Mouse (Mus musculus) CH12.LX (cell line): Measurements from ENCODE around the gene Cldn13. TPM values are rescaled to one million over a fixed set of nuclear protein-coding genes. Genes with fewer than 3 reads are reported as not detected.

Experiments
- DNase-seq: peaks from one replicate; pipeline ENCODE4 v3.0.0-alpha.2; 2013; ENCODE audit errors: extremely low read depth
- H3K27ac ChIP-seq: 2 replicates; pipeline ENCODE4 v1.5.1; 2012; ENCODE audit warnings: low read depth, mild to moderate bottlenecking, control low read depth, moderate library complexity; ENCODE audit not compliant: insufficient read depth
- H3K27me3 ChIP-seq: replicated peaks from 2 replicates; pipeline ENCODE3; 2012; ENCODE audit warnings: inconsistent platforms
- H3K36me3 ChIP-seq, 2 experiments: replicated peaks in 1 of 2; 2 replicates each; pipeline versions ENCODE3 to v1.6.1; 2012; ENCODE audit warnings: inconsistent platforms in 1 of 2, low read length in 1 of 2, mild to moderate bottlenecking in 1 of 2, mixed read lengths in 1 of 2, moderate library complexity in 1 of 2; ENCODE audit not compliant: control insufficient read depth in 1 of 2, insufficient read depth in 1 of 2
- H3K4me1 ChIP-seq, 2 experiments: 2 replicates each; pipeline ENCODE4 v1.6.1; 2012; ENCODE audit warnings: inconsistent platforms in 1 of 2, moderate library complexity in 1 of 2; ENCODE audit not compliant: insufficient read depth in 2 of 2, control insufficient read depth in 1 of 2
- H3K4me2 ChIP-seq: 2 replicates; pipeline ENCODE4 v1.6.1; 2012; ENCODE audit warnings: low read depth, mild to moderate bottlenecking, control low read depth; ENCODE audit not compliant: poor library complexity, insufficient read depth, severe bottlenecking
- H3K4me3 ChIP-seq, 3 experiments: fragments of 150-350 bp in 1 of 3; sonication (generic) in 1 of 3; replicated peaks in 1 of 3; 2 replicates each; pipeline versions ENCODE3 to v1.5.1; 2011 to 2012; ENCODE audit warnings: low read depth in 2 of 3, low read length in 2 of 3, mild to moderate bottlenecking in 2 of 3, moderate library complexity in 2 of 3, control low read depth in 1 of 3, improper control_type of control experiment in 1 of 3, inconsistent platforms in 1 of 3, mixed read lengths in 1 of 3; ENCODE audit not compliant: poor library complexity in 1 of 3
- H3K79me2 ChIP-seq: replicated peaks from 2 replicates; pipeline ENCODE4 v1.6.1; 2012; ENCODE audit warnings: mild to moderate bottlenecking, moderate library complexity; ENCODE audit not compliant: control insufficient read depth, poor library complexity, insufficient read depth, severe bottlenecking; ENCODE audit errors: extremely low read depth
- H3K9ac ChIP-seq: 2 replicates; pipeline ENCODE4 v1.6.1; 2012; ENCODE audit warnings: low read depth, mild to moderate bottlenecking, control low read depth, moderate library complexity; ENCODE audit not compliant: insufficient read depth
- H3K9me3 ChIP-seq: replicated peaks from 2 replicates; pipeline ENCODE3; 2012; ENCODE audit warnings: low read length, inconsistent platforms, mixed read lengths
- CHD1 ChIP-seq: IDR thresholded peaks from 2 replicates; pipeline ENCODE4 v1.6.1; 2012; ENCODE audit warnings: low read depth, low read length, improper control_type of control experiment, inconsistent platforms
- CHD2 ChIP-seq: IDR thresholded peaks from 2 replicates; pipeline ENCODE4 v1.6.1; 2011; ENCODE audit warnings: low read length, improper control_type of control experiment
- CTCF ChIP-seq, 2 experiments: IDR thresholded peaks in 1 of 2; conservative IDR thresholded peaks in 1 of 2; 2 replicates each; pipeline ENCODE4 v1.5.1; 2011 to 2012; ENCODE audit warnings: low read depth in 2 of 2, low read length in 2 of 2, improper control_type of control experiment in 1 of 2, inconsistent platforms in 1 of 2, mild to moderate bottlenecking in 1 of 2, moderate library complexity in 1 of 2
- ELF1 ChIP-seq: IDR thresholded peaks from 2 replicates; pipeline ENCODE4 v1.6.1; 2014; ENCODE audit warnings: low read depth, mild to moderate bottlenecking, inconsistent platforms, low read length, improper control_type of control experiment
- EP300 ChIP-seq: IDR thresholded peaks from 2 replicates; pipeline ENCODE4 v1.6.1; 2011; ENCODE audit warnings: low read length, improper control_type of control experiment
- ETS1 ChIP-seq: conservative IDR thresholded peaks from 2 replicates; pipeline ENCODE4 v1.6.1; 2012; ENCODE audit warnings: low read depth, mild to moderate bottlenecking, inconsistent platforms, low read length, improper control_type of control experiment, moderate library complexity
- GABPA ChIP-seq: IDR thresholded peaks from 2 replicates; pipeline ENCODE4 v1.6.1; 2012; ENCODE audit warnings: low read depth, low read length, improper control_type of control experiment, inconsistent platforms; ENCODE audit not compliant: insufficient replicate concordance
- HCFC1 ChIP-seq: IDR thresholded peaks from 2 replicates; pipeline ENCODE4 v1.6.1; 2012; ENCODE audit warnings: low read depth, mild to moderate bottlenecking, inconsistent platforms, low read length, improper control_type of control experiment
- IRF4 ChIP-seq: IDR thresholded peaks from 2 replicates; pipeline ENCODE4 v1.6.1; 2014; ENCODE audit warnings: low read depth, mild to moderate bottlenecking, inconsistent platforms, low read length, improper control_type of control experiment
- JUN ChIP-seq: IDR thresholded peaks from 2 replicates; pipeline ENCODE4 v1.6.1; 2011; ENCODE audit warnings: low read depth, mild to moderate bottlenecking, low read length, improper control_type of control experiment, moderate library complexity; ENCODE audit not compliant: insufficient read depth
- MAFK ChIP-seq: IDR thresholded peaks from 2 replicates; pipeline ENCODE4 v1.6.1; 2011; ENCODE audit warnings: low read length, improper control_type of control experiment; ENCODE audit not compliant: insufficient replicate concordance
- MAX ChIP-seq: IDR thresholded peaks from 2 replicates; pipeline ENCODE4 v1.6.1; 2011; ENCODE audit warnings: low read length, improper control_type of control experiment
- MAZ ChIP-seq: IDR thresholded peaks from 2 replicates; pipeline ENCODE4 v1.6.1; 2012; ENCODE audit warnings: low read depth, mild to moderate bottlenecking, inconsistent platforms, low read length, improper control_type of control experiment, moderate library complexity
- MEF2A ChIP-seq: IDR thresholded peaks from 2 replicates; pipeline ENCODE4 v1.6.1; 2014; ENCODE audit warnings: low read depth, mild to moderate bottlenecking, inconsistent platforms, low read length, improper control_type of control experiment, borderline replicate concordance
- NELFE ChIP-seq: IDR thresholded peaks from 2 replicates; pipeline ENCODE4 v1.6.1; 2011; ENCODE audit warnings: low read depth, low read length, improper control_type of control experiment
- PAX5 ChIP-seq: IDR thresholded peaks from 2 replicates; pipeline ENCODE4 v1.6.1; 2012; ENCODE audit warnings: low read length, inconsistent platforms, mixed read lengths
- POLR2A ChIP-seq: IDR thresholded peaks from 2 replicates; pipeline ENCODE4 v1.6.1; 2011; ENCODE audit warnings: low read depth, mild to moderate bottlenecking, improper control_type of control experiment, low read length
- POLR2AphosphoS2 ChIP-seq: IDR thresholded peaks from 2 replicates; pipeline ENCODE4 v1.6.1; 2011; ENCODE audit warnings: low read depth, low read length, improper control_type of control experiment
- RCOR1 ChIP-seq: conservative IDR thresholded peaks from 2 replicates; pipeline ENCODE4 v1.6.1; 2012; ENCODE audit warnings: low read depth, mild to moderate bottlenecking, inconsistent platforms, low read length, improper control_type of control experiment
- SMC3 ChIP-seq: IDR thresholded peaks from 2 replicates; pipeline ENCODE4 v1.6.1; 2011; ENCODE audit warnings: low read depth, low read length, improper control_type of control experiment
- TBP ChIP-seq: conservative IDR thresholded peaks from 2 replicates; pipeline ENCODE4 v1.6.1; 2011; ENCODE audit warnings: low read depth, low read length, improper control_type of control experiment
- USF1 ChIP-seq: IDR thresholded peaks from 2 replicates; pipeline ENCODE4 v1.6.1; 2014; ENCODE audit warnings: low read depth, mild to moderate bottlenecking, inconsistent platforms, low read length, improper control_type of control experiment
- USF2 ChIP-seq: conservative IDR thresholded peaks from 2 replicates; pipeline ENCODE4 v1.6.1; 2011; ENCODE audit warnings: low read depth, low read length, improper control_type of control experiment
- ZC3H11A ChIP-seq: IDR thresholded peaks from 2 replicates; pipeline ENCODE4 v1.6.1; 2012; ENCODE audit warnings: low read depth, mild to moderate bottlenecking, inconsistent platforms, low read length, improper control_type of control experiment
- ZKSCAN1 ChIP-seq: IDR thresholded peaks from 2 replicates; pipeline ENCODE4 v1.6.1; 2012; ENCODE audit warnings: low read depth, inconsistent platforms, low read length, improper control_type of control experiment, borderline replicate concordance
- ZNF384 ChIP-seq: IDR thresholded peaks from 2 replicates; pipeline ENCODE4 v1.6.1; 2012; ENCODE audit warnings: low read depth, low read length, improper control_type of control experiment, inconsistent platforms
- dilution Hi-C: fragments of 300-500 bp; cut with MboI; formaldehyde crosslinking; loops from 2 replicates; pipeline ENCODE4 v1.14.3; 2020; ENCODE audit warnings: low sequenced_read_pairs; ENCODE audit not compliant: extremely low pct_unique_long_range_greater_than_20kb, extremely low pct_ligation_motif_present
- in situ Hi-C: fragments of 300-500 bp; cut with MboI; formaldehyde crosslinking; loops from 3 replicates; pipeline ENCODE4 v1.14.3; 2019; ENCODE audit warnings: low sequenced_read_pairs, low pct_ligation_motif_present, low pct_unique_long_range_greater_than_20kb, mixed read lengths
- polyA plus RNA-seq: library from polyadenylated mRNA; unstranded; fragments of >175 nt; gene quantifications from 2 replicates; pipeline ENCODE4 v1.2.1, GENCODE M21; 2012; ENCODE audit warnings: low read depth; ENCODE audit not compliant: insufficient read length
- total RNA-seq, 2 experiments: library from RNA; depleted of rRNA; stranded (reverse); fragments of 300-350 nt in 1 of 2; fragments of >200 nt in 1 of 2; gene quantifications; 2 replicates each; pipeline ENCODE4 v1.2.3; 2012 to 2014

Cldn13 gene
- total and polyA plus RNA-seq, 3 experiments: not detected

DNA sequence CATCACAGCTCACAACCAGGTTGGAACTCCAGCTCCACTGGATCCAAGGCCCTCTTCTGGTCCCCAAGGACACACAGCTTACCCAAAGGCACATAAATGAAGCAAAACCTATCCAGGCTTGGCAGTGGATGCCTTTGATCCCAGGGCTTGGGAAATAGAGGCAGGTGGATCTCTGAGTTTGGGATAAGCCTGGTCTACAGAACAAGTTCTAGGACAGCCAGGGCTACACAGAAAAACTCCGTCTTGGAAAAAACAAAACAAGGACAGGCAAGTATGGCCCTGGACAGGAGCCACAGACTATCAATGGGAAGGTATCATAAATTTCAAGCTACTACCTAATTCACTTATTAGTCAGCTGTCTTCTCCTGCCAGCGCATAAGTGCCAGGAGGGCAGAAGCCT lies 46.2 kb upstream of the Cldn13 start:
- no peak for TF ChIP-seq MAFK
- TF ChIP-seq TBP: no peak
- TF ChIP-seq POLR2A: no peak
- TF ChIP-seq MAZ: no peak
- no peak for TF ChIP-seq GABPA
- TF ChIP-seq ZNF384: no peak
- no peaks in the 10 kb centered on the region for H3K27me3 ChIP-seq
- dilution Hi-C loops (no loop called here), in situ Hi-C loops (loop anchor here (5.0 kb wide), 1 partner anchor 44 kb away; the partner anchor contains the start of gene Cldn13)
- no peaks in the 10 kb centered on the region for H3K9me3 ChIP-seq
- no peak for DNase-seq
- H3K4me1 ChIP-seq: peaks cover 4 to 39% of the 10 kb centered on the region in 2 experiments; a peak in 3 of 4 replicates
- H3K79me2 ChIP-seq: no peaks in the 10 kb centered on the region
- H3K9ac ChIP-seq: no peak overlapping the region
- H3K4me3 ChIP-seq: no peak overlapping the region
- H3K27ac ChIP-seq: no peak overlapping the region
- no peak overlapping the region for H3K4me2 ChIP-seq
- no peaks in the 10 kb centered on the region for H3K36me3 ChIP-seq

DNA sequence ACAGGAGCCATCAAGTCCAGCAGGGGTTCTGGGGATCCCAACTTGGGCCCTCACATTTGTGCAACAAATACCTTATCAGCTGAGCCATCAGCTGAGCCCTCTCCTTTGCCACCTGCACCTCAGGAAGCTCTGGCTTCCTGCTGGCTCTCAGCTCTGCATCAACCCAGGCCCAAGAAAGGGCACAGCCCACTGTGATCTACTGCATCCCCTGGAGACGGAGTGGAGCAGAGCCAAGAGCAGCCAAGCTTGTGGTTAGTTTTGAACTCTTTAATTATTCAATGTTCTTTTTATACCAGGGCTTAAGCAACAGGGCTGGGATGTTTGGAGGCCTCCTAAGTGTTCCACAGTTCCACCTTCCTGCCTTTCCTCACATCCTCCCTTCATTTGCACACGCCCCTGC lies 45.1 kb upstream of the Cldn13 start:
- Histone ChIP-seq H3K27ac (no peak overlapping the region), H3K4me2 (no peak overlapping the region), H3K27me3 (no peaks in the 10 kb centered on the region), H3K9me3 (no peaks in the 10 kb centered on the region), H3K36me3 (no peaks in the 10 kb centered on the region), H3K4me3 (no peak overlapping the region), H3K79me2 (no peaks in the 10 kb centered on the region), H3K4me1 (peaks cover 4 to 31% of the 10 kb centered on the region in 2 experiments; a peak in 3 of 4 replicates), H3K9ac (no peak overlapping the region)
- in situ Hi-C loops (loop anchor here (5.0 kb wide), 1 partner anchor 43 kb away; the partner anchor contains the start of gene Cldn13), dilution Hi-C loops (no loop called here)
- no peak for DNase-seq
- TF ChIP-seq ELF1: no peak
- no peak for TF ChIP-seq TBP
- no peak for TF ChIP-seq POLR2AphosphoS2
- TF ChIP-seq SMC3: no peak
- no peak for TF ChIP-seq GABPA
- no peak for TF ChIP-seq USF2
- TF ChIP-seq MAZ: no peak
- no peak for TF ChIP-seq NELFE
- no peak for TF ChIP-seq MAX
- TF ChIP-seq JUN: no peak
- no peak for TF ChIP-seq RCOR1

DNA sequence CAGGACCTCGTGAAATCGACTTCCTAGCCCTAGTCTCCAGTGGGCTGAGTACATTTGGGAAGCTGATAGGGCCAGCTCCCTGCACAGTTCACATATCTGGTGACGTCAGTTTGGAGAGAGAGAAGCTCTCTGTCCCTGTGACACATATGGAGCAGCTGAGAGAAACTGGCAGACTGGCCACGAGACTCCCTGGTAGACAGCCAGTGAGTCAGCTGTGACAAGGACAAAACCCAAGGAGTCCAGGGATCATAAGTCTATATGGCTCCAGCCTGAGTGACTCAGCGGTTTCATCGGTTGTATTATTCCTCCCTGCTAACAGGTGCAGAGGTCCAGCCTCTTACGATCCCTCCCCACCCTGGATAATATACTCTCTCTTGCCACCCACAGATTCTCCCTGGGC lies 43.8 kb upstream of the Cldn13 start:
- Histone ChIP-seq H3K36me3 (no peaks in the 10 kb centered on the region), H3K27ac (no peak overlapping the region), H3K9me3 (no peaks in the 10 kb centered on the region), H3K79me2 (no peaks in the 10 kb centered on the region), H3K4me2 (no peak overlapping the region), H3K9ac (no peak overlapping the region), H3K4me3 (no peak overlapping the region), H3K27me3 (no peaks in the 10 kb centered on the region), H3K4me1 (peaks cover 4 to 31% of the 10 kb centered on the region in 2 experiments; a peak in 3 of 4 replicates)
- DNase-seq: no peak
- in situ Hi-C loops (no loop called here), dilution Hi-C loops (no loop called here)
- TF ChIP-seq PAX5 (no peak), EP300 (no peak), HCFC1 (no peak), CHD1 (no peak), RCOR1 (no peak), POLR2AphosphoS2 (no peak), ZC3H11A (no peak), IRF4 (no peak), MEF2A (no peak), USF1 (no peak), GABPA (no peak), TBP (no peak), JUN (no peak), CHD2 (no peak), ZKSCAN1 (no peak), CTCF (conservative IDR thresholded peaks at IDR 0.05 in 1 of 2, IDR thresholded peaks at IDR 0.05 in 1 of 2; ENCODE audit: low read depth in 2 of 2, low read length in 2 of 2) (no peak), ETS1 (no peak)
